Mouse (Mus musculus) kidney, embryonic 16.5 days (tissue): Measurements from ENCODE around the gene Zfp444. TPM values are rescaled to one million over a fixed set of nuclear protein-coding genes. Genes with fewer than 3 reads are reported as not detected.

ENCODE experiments used
- ATAC-seq: fragments of 200-750 bp; cut with Nextera tagmentation; 2 replicates; pipeline ENCODE4 v1.8.0; 2017; ENCODE audit warnings: moderate TSS enrichment; ENCODE audit not compliant: low FRiP score, low TSS enrichment
- H3K27ac ChIP-seq: fragments of 300-500 bp; sonication (generic); 2 replicates; pipeline ENCODE4 v1.5.1; 2014; ENCODE audit warnings: low read length
- H3K27me3 ChIP-seq: fragments of 300-500 bp; sonication (generic); 2 replicates; pipeline ENCODE4 v1.6.1; 2014; ENCODE audit warnings: low read length, control low read depth, mixed read lengths; ENCODE audit not compliant: insufficient read depth
- H3K36me3 ChIP-seq: fragments of 300-500 bp; sonication (generic); 2 replicates; pipeline ENCODE4 v1.6.1; 2014; ENCODE audit warnings: low read length, control low read depth, mixed read lengths; ENCODE audit not compliant: insufficient read depth
- H3K4me1 ChIP-seq: fragments of 300-500 bp; sonication (generic); 2 replicates; pipeline ENCODE4 v1.6.1; 2014; ENCODE audit warnings: low read length, control low read depth, mixed read lengths; ENCODE audit not compliant: insufficient read depth
- H3K4me2 ChIP-seq: fragments of 300-500 bp; sonication (generic); replicated peaks from 2 replicates; pipeline ENCODE4 v1.6.1; 2014; ENCODE audit warnings: low read depth, low read length
- H3K4me3 ChIP-seq: fragments of 300-500 bp; sonication (generic); 2 replicates; pipeline ENCODE4 v1.5.1; 2014; ENCODE audit warnings: mild to moderate bottlenecking, low read length
- H3K9ac ChIP-seq: fragments of 300-500 bp; sonication (generic); replicated peaks from 2 replicates; pipeline ENCODE4 v1.6.1; 2014; ENCODE audit warnings: low read length
- H3K9me3 ChIP-seq: fragments of 300-500 bp; sonication (generic); 2 replicates; pipeline ENCODE4 v1.6.1; 2016; ENCODE audit warnings: low read length, control low read depth
- WGBS: fragments of 180-500 bp; shearing (Covaris S2); extraction: QIAGEN DNeasy Blood & Tissue Kit; methylation state at CpG from one replicate; pipeline ENCODE4 v1.1.7; 2014; 5-methylcytosine and 5-hydroxymethylcytosine counted together
- polyA plus RNA-seq: library from polyadenylated mRNA; unstranded; fragments of >200 nt; fragmentation: Nextera tagmentation; extraction: Ambion mirVana; gene quantifications from 2 replicates; pipeline ENCODE4 v1.2.1, GENCODE M21; 2015

The Zfp444 gene
- polyA plus RNA-seq: 69.9 and 73.5 TPM in 2 replicates

DNA sequence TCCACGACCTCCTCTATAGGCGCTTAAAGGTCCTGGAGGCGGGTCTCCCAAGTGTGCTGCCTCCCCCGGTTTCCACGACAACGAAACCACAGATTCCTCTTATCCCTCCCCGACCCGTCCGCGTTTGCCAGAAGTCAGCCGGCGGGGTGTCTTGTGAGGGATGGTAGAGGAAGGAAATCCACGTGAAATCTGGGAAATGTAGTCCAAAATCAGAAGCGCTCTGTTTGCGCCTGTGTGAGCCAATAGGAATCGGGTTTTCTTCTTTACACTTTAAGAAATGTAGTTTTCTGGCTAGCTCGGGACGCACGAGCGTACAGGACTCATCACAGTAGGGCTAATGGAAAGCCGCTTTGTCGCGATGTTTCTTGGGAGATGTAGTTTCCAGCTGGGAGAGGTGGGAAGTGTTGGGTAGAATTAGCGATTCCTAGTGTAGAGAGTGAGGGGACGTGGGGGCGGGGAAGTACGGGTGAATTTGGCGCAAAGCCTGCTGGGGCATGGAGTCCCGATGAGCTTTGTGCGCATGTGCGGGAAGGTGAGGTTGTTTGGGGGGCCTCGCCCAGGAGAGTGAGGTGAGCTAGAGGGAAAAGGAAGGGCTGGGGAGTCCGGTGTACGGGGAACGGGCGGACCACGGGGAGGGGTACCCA, at the start of gene Zfp444:
Gene Zfp444 (plus strand): TSS at position 221 of the 644 bp plus-strand sequence.
- H3K27me3 ChIP-seq: no peaks in the 10 kb centered on the region
- peak within 1 kb of the TSS; percentile 74 for H3K4me3 ChIP-seq
- peaks cover 15% of the 10 kb centered on the region for H3K4me1 ChIP-seq
- no peaks in the 10 kb centered on the region for H3K9me3 ChIP-seq
- peak within 1 kb of the TSS; percentile 75 for H3K9ac ChIP-seq
- H3K27ac ChIP-seq: peak within 1 kb of the TSS; percentile 91
- peak; percentile 97 for ATAC-seq
- peak within 1 kb of the TSS; percentile 95 for H3K4me2 ChIP-seq
- H3K36me3 ChIP-seq: peaks cover 8% of the 10 kb centered on the region; the same call in 1 of the 2 replicates
- 0% methylated on average over 34 of the region's 37 CpGs for WGBS

GRCm38 (mm10) chr7:6126690-6127448, 45.2 kb upstream of the Zfp444 start:
- Histone ChIP-seq H3K27me3 (no peaks in the 10 kb centered on the region), H3K36me3 (peaks cover 10% of the 10 kb centered on the region), H3K4me2 (no peak overlapping the region), H3K9me3 (peaks cover under 1% of the 10 kb centered on the region; the same call in 1 of the 2 replicates), H3K9ac (no peak overlapping the region), H3K4me3 (no peak overlapping the region), H3K4me1 (no peaks in the 10 kb centered on the region), H3K27ac (no peak overlapping the region)
- ATAC-seq: peak; percentile 68; the same call in 1 of the 2 replicates
- WGBS: 34% methylated on average over 7 of the region's 7 CpGs

- no peak for ATAC-seq
- 54% methylated on average over 4 of the region's 4 CpGs for WGBS
- H3K4me2 ChIP-seq: no peak overlapping the region
- no peak overlapping the region for H3K27ac ChIP-seq
- H3K9me3 ChIP-seq: peaks cover 18% of the 10 kb centered on the region
- H3K9ac ChIP-seq: no peak overlapping the region
- H3K27me3 ChIP-seq: no peaks in the 10 kb centered on the region
- peaks cover 33% of the 10 kb centered on the region for H3K36me3 ChIP-seq
- H3K4me3 ChIP-seq: no peak overlapping the region
- H3K4me1 ChIP-seq: no peaks in the 10 kb centered on the region
Measured at GRCm38 (mm10) chr7:6130346-6130745, 41.7 kb upstream of the Zfp444 start.

DNA sequence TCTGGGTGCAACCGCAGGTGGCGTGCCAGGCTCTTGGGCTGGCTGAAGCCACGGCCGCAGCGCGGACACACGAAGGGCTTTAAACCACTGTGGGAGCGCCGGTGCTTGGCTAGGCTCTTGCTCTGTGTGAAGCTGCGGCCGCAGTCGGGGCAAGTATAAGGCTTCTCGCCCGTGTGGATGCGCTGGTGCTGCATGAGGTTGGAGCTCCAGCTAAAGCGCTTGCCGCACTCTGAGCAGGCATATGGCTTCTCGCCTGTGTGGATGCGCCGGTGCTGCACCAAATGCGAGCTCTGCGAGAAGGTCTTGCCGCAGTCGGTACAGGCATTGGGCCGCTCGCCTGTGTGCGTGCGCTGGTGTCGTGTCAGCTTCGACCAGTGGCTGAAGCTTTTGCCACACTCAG, 39.4 kb upstream of the Zfp444 start:
- Histone ChIP-seq H3K9ac (no peak overlapping the region), H3K27me3 (no peaks in the 10 kb centered on the region), H3K4me2 (no peak overlapping the region), H3K36me3 (peaks cover 36% of the 10 kb centered on the region), H3K27ac (no peak overlapping the region), H3K4me3 (no peak overlapping the region), H3K4me1 (no peaks in the 10 kb centered on the region), H3K9me3 (peaks cover 18% of the 10 kb centered on the region)
- 76% methylated on average over 30 of the region's 30 CpGs for WGBS
- ATAC-seq: no peak

DNA sequence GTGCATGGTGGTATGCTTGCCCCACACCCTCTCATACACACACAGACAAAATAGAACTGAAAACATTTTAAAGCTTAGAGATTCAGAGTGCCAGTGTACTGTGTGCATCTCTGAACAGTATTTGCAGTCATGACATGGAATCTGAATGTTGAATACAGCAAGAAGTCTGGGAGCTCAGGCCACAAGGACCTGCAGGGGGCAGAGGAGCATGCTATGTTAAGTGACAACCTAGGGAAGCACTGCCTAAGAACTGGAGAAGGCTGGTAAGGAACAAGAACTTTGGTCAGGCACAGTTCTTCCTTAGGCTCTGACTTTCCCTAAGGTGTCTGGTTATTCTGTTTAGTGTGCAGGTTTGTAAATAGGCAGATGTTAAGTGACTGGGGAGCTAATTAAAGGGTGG, 35.5 kb upstream of the Zfp444 start:
- Histone ChIP-seq H3K36me3 (peaks cover 41% of the 10 kb centered on the region), H3K9me3 (peaks cover 18% of the 10 kb centered on the region), H3K4me2 (no peak overlapping the region), H3K4me3 (no peak overlapping the region), H3K27ac (no peak overlapping the region), H3K9ac (no peak overlapping the region), H3K27me3 (no peaks in the 10 kb centered on the region), H3K4me1 (no peaks in the 10 kb centered on the region)
- no peak for ATAC-seq

- Histone ChIP-seq H3K4me3 (no peak overlapping the region), H3K36me3 (peaks cover 19% of the 10 kb centered on the region; the same call in 1 of the 2 replicates), H3K27me3 (no peaks in the 10 kb centered on the region), H3K9ac (no peak overlapping the region), H3K9me3 (no peaks in the 10 kb centered on the region), H3K27ac (no peak overlapping the region), H3K4me1 (no peaks in the 10 kb centered on the region), H3K4me2 (no peak overlapping the region)
- WGBS: 73% methylated on average over 3 of the region's 3 CpGs
- ATAC-seq: no peak
Measured at GRCm38 (mm10) chr7:6139295-6139694, 32.7 kb upstream of the Zfp444 start.

- H3K9me3 ChIP-seq: no peaks in the 10 kb centered on the region
- WGBS: 95% methylated on average over 2 of the region's 2 CpGs
- H3K27ac ChIP-seq: no peak overlapping the region
- no peaks in the 10 kb centered on the region for H3K27me3 ChIP-seq
- peaks cover 24% of the 10 kb centered on the region for H3K4me1 ChIP-seq
- H3K9ac ChIP-seq: no peak overlapping the region
- H3K4me2 ChIP-seq: no peak overlapping the region
- H3K4me3 ChIP-seq: no peak overlapping the region
- no peak for ATAC-seq
- peaks cover 16% of the 10 kb centered on the region; the same call in 1 of the 2 replicates for H3K36me3 ChIP-seq
Measured at GRCm38 (mm10) chr7:6143991-6144531, 28.0 kb upstream of the Zfp444 start.

DNA sequence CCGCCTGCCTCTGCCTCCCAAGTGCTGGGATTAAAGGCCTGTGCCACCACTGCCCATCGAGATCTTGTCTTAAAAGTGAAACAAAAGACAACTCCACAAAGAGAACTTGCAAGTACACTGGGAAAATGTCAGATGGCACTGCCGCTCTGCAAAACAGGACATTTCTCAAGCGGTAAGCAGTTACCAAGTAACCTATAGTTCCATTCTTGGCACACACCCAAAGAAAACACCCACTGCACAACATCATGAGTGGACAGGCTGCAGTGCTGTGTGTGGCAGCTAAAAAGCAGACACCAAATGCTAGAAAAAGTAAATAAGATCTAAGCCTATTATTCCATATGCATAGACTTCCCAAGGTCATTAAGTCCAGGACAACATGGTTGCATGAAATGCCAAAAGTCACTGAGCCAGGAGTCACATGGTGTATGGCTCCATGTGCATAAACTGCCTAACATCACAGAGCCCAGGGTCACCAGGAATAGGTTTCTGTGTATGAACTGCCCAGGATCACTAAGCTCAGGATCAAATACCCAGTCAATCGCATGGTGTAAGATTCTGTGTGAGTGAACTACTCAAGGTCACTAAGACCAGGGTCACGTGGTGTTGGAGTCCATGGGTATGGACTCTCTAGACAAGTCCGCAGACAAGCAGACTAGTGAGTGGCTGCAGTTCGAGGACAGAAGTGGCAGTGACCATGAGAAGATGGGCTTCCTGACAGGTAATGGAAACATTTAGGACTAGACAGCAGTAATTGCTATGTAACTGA, 26.4 kb upstream of the Zfp444 start:
- 79% methylated on average over 8 of the region's 8 CpGs for WGBS
- 0 out of 2 replicates have a peak overlapping the region, but pooled peaks have one; percentile 20 for H3K27ac ChIP-seq
- 0 out of 2 replicates have a peak, but pooled peaks have one; percentile 28 for ATAC-seq

GRCm38 (mm10) chr7:6146194-6146981, 25.6 kb upstream of the Zfp444 start:
- Histone ChIP-seq H3K9ac (no peak overlapping the region), H3K9me3 (no peaks in the 10 kb centered on the region), H3K36me3 (peaks cover 6% of the 10 kb centered on the region; the same call in 1 of the 2 replicates), H3K27ac (peak overlapping the region; percentile 17; the same call in 1 of the 2 replicates), H3K4me1 (peaks cover 26% of the 10 kb centered on the region), H3K27me3 (no peaks in the 10 kb centered on the region), H3K4me2 (no peak overlapping the region), H3K4me3 (no peak overlapping the region)
- ATAC-seq: no peak
- WGBS: 68% methylated on average over 7 of the region's 7 CpGs

More for the DNA sequence above, 26.4 kb upstream of the Zfp444 start:
- peaks cover 9% of the 10 kb centered on the region; the same call in 1 of the 2 replicates for H3K36me3 ChIP-seq
- H3K9ac ChIP-seq: no peak overlapping the region
- no peak overlapping the region for H3K4me3 ChIP-seq
- no peaks in the 10 kb centered on the region for H3K9me3 ChIP-seq
- H3K27me3 ChIP-seq: no peaks in the 10 kb centered on the region
- H3K4me2 ChIP-seq: no peak overlapping the region
- peaks cover 26% of the 10 kb centered on the region for H3K4me1 ChIP-seq
